Mouse (Mus musculus) megakaryocyte, embryonic 14.5 days (primary cell): ENCODE results near the gene Pofut1.

Experiments
- FLI1 ChIP-seq: IDR thresholded peaks from 2 replicates; pipeline ENCODE4 v1.6.1; 2012; ENCODE audit warnings: low read length, inconsistent platforms, mixed read lengths
- GATA1 ChIP-seq: IDR thresholded peaks from 3 replicates; pipeline ENCODE4 v1.6.1; 2012; ENCODE audit warnings: mixed read lengths, low read length, inconsistent platforms, borderline replicate concordance

- no peak for TF ChIP-seq GATA1
- TF ChIP-seq FLI1 = no peak
These were observed 22.8 kb upstream of the Pofut1 start for GRCm38 (mm10) chr2:153218516-153218915.
